Mouse (Mus musculus) gastrocnemius, postnatal 14 days (tissue): ENCODE measurements around the gene Tex101. TPM values are rescaled to one million over a fixed set of nuclear protein-coding genes. Genes with fewer than 3 reads are reported as not detected.
"Not testable (repeated sequence)": the region's sequence is repeated elsewhere in the genome, so short reads cannot be mapped to it uniquely, and the experiment has no call there.

Experiments used
- DNase-seq: peaks from one replicate; pipeline ENCODE4 v3.0.0; 2021; ENCODE audit warnings: mixed read lengths
- intact Hi-C: fragments of 180-260 bp; cut with DNase I; formaldehyde crosslinking; loops from one replicate; pipeline ENCODE4 v1.15.1; 2025; ENCODE audit warnings: low total_unique reads
- long read RNA-seq, 2 experiments: library from polyadenylated mRNA; stranded (forward); transcript quantifications; one replicate each; pipeline ENCODE4 v2.0.0; 2021
- total RNA-seq, 2 experiments: library from RNA; stranded (reverse); gene quantifications; 2 replicates each; pipeline ENCODE4 v1.2.3; 2021

The Tex101 gene
- total RNA-seq, result not detected
- long read RNA-seq, experiment 1, result 0 reads
- long read RNA-seq, experiment 2, result 0 reads

DNA sequence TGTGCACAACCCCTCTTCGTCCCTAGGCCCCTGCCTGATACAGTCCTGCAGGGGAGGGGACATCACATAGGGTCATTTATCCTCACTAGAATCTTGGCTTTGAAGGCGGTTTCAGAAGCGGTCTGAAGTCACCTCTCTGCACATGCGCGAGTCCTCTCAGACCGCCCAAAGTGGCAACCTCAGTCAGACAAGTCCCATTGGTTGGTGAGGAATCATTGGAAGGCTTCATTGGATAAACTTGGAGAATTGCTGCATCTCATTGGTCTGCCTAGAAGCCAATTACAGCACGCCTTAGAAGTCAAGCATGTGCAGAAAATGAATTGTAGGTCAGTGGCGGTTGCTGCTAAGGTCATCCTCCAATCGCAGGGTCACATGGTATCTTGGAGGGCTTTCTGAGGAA lies at the start of gene Tex101:
Tex101 (minus strand) TSS at position 101 of the 400 bp plus-strand sequence.
- DNase-seq, result no peak
- intact Hi-C loops, result no loop called here

DNA sequence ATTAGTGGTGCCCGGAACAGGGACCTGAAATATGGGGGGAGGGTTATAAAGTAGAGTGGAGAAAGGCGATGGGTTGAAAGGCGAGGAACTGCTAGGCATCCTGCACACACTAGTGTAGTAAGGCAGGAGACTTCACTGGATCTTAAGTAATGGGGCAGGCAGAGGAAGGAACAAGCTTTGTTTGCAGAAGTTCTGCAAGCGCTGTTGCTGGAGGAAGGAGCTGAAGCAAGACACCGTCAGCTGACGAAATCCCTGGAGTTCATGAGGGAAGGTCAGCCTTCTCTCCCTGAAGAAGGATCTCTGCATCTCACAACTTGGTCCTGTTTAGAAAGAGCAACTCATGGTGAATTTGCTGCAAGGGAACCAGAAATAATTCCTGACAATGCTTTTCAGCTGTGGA lies 38.6 kb upstream of the Tex101 start:
- intact Hi-C loops, result no loop called here
- no peak for DNase-seq

DNA sequence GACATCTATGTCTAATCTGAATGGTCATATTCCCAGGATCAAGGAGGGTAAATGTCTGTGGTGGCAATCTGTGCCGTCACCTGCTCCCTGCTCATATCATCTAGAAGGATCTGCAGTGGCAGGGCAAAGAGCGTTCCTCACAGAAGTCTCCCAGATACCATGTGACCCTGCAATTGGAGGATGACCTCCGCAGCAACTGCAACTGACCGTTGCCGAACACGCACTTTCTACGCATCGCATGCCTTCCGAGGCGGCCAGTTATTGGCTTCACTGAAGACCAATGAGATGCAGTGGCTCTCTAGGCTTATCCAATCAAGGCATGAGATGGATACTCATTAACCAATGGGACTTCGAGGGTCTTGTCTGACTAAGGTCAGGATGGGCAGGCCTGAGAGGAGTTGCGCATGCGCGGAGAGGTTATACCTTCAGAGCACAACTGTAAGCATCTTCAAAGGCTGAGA lies 32.4 kb upstream of the Tex101 start, which contains the start of gene BC049730:
BC049730 (plus strand) TSS at position 411 of the 461 bp plus-strand sequence.
- intact Hi-C loops, result no loop called here
- no peak for DNase-seq

DNA sequence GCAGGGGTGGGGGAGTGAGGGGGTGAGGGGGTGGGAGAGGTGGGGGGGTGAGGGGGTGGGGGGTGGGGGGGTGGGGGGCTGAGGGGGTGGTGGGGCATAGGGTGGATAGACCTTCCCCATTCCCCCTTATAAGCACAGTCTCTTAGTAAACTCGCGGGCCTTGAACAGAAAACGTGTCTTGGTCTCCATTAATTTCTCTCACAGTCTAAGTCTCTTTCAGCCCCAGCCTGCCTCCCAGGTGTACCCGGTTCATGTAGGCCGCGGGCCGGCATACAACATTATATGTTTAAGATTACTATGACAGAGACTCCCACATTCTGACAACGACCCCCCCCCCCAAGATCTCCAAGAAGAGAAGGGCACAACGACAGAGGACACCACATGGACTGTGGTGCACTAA lies 26.4 kb upstream of the Tex101 start:
- DNase-seq, intact Hi-C loops: not testable (repeated sequence)

DNA sequence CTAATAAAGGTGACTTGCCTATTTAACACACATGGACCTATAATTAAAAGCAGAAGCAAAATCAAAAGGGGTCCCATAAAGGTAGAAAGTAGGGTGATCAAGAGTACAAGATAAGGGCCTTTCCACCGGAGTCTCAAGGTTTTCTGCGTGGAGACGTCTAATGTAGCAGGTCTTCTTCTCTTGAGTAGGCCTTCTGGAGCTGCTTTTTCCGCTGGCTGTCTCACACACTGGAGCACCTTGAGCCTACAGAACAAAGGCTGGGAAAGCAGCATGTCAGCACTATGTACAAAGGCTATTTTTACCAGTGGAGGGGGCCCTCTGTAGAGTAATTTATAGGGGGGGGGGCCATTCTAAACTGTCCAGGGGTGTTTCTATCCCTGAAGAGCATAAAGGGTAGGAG lies 21.4 kb upstream of the Tex101 start:
- DNase-seq, intact Hi-C loops: not testable (repeated sequence)

DNA sequence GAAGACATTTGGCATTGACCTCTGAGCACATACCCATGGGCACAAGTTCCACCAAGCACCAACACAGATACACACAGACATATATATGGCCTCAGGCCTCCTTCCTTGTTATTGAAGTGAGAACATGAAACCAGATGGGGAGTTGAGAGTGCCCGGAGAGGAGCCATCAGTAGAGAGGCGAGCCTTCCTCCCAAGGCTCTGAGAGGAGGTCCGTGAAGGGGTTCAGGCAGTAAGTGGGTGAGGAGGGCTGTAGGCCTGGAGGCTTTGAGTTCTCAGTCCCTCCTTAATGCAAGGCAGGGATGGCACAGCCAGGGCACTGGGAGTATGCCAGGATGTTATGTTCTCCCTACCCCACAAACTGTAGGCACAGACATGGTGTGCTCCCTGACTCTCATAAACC lies 16.2 kb upstream of the Tex101 start:
- DNase-seq, intact Hi-C loops: not testable (repeated sequence)

DNA sequence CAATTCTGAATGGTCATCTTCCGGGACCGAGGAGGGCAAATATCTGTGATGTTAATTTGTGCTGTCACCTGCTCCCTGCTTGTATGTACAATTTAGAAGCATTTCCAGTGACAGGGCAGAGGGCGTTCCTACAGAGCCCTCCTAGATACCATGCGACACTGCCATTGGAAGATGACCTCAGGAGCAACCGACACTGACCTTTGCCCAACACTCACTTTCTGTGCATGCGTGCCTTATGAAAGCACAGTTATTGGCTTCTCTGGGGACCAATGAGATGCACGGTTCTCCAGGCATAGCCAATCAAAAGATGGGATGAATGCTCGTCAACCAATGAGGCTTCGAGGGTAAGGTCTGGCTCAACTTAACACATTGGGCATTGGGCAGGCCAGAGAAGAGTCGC lies 11.0 kb upstream of the Tex101 start:
- intact Hi-C loops, DNase-seq: not testable (repeated sequence)

DNA sequence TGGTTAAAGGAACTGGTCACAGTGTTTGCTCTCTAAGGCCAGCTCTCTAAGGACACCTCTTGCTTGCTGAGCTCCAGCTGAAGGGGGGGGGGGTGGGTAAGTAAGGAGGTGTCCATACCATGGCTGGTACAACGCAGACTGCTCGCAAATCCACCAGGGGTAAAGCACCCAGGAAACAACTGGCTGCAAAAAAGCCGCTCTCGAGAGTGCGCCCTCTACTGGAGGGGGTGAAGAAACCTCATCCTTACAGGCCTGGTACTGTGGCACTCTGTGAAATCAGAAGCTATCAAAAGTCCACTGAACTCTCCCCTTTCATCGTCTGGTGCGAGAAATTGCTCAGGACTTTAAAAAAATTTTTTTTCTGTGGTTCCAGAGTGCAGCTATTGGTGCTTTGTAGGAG lies 7.6 kb upstream of the Tex101 start:
- not testable (repeated sequence) for DNase-seq

DNA sequence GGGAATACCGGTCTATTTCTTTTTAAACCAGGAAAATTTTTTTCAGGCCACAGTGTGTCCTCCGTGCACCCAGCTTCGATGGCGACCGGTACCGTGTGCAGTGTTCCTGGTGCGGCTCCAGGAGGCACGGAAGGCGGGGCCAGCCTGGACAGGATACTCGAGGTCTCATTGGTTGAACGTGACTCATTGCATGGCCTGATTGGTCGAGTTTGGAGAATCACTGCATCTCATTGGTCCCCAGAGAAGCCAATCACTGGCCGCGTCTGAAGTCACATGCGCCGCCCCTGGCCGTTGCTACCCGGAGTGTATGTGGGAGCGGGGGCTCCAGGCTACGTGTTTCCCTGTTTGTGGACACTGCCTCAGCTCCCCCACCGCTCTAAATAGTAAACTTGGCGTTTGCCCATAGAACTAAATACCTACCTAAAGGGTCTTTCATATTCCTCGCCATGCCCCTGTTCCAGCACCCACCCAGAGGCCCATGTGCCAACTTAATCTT lies 4.5 kb downstream of the Tex101 start:
- no peak for DNase-seq
- intact Hi-C loops, result no loop called here

More for the DNA sequence above, 7.6 kb upstream of the Tex101 start:
- intact Hi-C loops, result not testable (repeated sequence)

DNA sequence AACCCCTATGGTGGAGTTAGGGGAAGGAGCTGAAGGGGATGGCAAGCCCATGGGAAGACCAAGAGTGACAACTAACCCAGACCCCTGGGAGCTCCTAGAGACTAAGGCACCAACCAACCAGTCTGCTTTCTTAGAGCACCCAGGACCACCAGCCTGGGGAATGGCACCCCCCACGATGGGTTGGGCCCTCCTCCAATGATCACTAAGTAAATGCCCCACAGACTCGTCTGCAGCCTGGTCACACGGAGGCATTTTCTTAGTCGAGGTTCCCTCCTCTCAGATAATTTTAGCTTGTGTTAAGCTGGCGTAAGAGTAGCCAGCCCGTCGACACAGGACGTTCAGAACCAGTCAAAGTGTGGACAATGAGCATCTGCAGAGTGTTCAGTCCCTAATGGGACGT lies 11.5 kb downstream of the Tex101 start:
- DNase-seq, result no peak
- intact Hi-C loops, result loop anchor here (5.0 kb wide), 1 partner anchor 68 kb away; no protein-coding TSS in a partner anchor

DNA sequence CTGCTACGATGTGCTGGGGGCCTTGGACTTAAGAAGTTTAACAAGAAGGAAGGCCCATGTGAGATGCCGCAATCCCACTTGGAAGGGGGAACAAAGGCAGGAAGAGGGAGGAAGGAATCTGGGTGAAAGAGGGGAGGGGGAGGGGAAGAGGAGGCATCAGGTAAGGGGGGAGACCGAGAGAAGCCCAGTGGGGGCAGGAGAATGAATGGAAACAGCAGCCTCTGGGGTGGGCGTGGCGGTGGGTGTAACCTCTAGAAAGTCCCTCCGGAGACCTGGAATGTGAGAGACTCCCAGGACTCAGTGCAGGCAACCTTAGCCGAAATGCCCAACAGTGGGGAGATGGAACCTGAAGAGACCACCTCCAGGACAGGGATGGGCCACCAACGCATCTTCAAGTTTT lies 12.2 kb downstream of the Tex101 start:
- intact Hi-C loops, result loop anchor here (5.0 kb wide), 1 partner anchor 67 kb away; no protein-coding TSS in a partner anchor

DNA sequence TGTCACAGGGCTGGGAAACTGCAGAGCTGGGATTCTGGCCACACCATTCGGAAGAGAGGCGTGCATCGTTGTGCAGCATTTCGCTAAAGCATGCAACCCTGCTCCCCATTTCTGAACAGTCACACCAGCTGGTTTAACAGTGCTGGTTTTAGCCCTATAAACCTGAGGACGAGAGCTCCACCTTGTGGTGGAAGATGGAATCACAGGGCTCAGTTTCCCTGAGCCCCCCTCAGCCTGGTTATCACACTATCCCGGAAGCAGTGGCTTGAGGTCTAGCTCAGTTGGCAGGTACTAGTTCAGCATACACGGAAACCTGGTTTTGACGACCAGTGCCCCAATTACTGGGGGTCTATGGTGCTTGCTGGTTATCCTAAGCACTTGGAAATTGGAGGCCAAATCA lies 13.9 kb downstream of the Tex101 start:
- DNase-seq, result peak; percentile 40
- intact Hi-C loops, result loop anchor here (5.0 kb wide), 1 partner anchor 65 kb away; no protein-coding TSS in a partner anchor

More for the DNA sequence above, 12.2 kb downstream of the Tex101 start:
- no peak for DNase-seq

DNA sequence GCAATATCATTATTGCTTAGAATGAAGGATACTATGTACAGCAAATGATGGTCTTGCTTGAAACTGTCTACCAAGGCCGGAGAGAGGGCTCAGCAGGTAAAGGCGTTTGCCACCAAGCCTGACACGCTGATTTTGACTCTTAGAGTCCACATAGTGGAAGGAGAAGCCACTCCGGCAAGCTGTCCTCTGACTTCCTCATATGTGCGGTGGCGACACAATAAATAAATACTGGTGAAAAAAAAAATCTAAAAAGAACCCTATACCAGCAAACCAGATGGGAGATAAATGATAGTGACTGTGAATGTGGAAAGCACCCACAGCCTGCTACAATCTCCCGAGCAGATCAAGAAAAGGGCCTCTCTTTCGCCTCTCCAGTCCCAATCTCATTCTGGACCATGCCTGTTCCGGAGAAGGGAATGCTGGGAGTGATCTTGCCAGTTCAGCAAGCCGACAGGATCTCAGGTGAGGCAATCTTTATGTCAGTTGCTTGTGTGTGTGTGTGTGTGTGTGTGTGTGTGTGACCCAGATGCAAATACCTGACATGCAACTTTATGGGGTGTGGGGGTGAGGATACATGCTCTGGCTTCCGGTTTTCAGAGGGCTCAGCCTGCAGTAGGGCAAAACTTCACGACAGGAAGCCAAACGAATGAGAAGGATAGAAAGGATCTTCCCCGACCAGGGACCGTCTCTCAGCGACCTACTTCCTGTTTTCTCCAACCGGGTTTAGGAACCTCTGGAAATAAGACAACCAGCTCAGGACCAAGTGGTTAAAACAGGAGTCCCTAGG lies 15.2 kb downstream of the Tex101 start:
- DNase-seq, result no peak
- intact Hi-C loops, result loop anchor here (5.0 kb wide), 1 partner anchor 64 kb away; no protein-coding TSS in a partner anchor

DNA sequence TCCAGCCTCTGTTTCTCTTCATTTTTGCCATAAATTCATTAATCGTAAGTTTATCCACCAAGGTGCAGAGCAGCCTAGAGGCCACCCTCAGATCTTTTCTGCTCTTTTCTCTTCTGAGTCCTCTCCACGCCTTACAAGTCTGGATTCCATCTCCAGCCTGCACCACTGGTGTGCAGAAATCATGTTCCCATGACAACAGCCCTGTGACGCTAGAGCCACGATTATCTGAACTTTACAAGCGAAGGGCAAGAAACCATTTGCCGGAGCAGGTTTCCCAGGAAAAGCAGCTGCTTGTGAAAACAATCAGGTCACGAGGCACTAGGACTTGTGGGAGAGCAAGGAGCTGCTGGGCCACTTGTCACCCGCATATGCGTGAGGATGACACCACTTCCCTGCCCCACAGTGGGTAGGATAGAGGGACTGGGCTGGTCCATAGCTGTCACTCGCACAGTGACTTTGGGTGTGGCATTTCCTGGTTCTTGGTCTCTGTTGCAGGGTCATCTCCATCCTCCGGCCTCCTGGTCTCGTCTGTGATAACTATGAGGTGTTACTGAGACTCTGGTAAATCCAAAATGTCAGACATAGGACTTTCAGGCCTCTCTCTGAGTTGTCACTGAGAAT lies 16.6 kb downstream of the Tex101 start:
- intact Hi-C loops, result loop anchor here (5.0 kb wide), 1 partner anchor 63 kb away; no protein-coding TSS in a partner anchor
- no peak for DNase-seq

DNA sequence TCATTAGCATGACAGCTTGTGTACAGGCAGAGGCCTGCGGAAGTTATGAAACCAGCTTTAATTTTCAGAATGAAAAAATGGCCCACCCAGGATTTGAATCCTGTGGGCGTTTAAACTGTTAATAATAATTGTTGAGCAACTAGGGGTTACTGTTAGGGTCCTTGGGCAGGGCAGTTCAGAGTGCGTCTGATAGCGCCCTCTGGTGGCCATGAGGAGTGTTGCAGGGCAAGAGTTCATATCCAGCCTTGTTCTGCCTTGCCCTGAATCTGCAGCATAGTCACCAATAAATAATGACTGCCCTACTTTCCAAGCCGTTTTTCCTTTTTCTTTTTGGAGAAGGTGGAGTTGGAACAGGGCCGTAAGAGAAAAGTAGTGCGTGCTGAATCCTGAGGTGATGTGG lies 22.8 kb downstream of the Tex101 start:
- peak; percentile 58 for DNase-seq
- intact Hi-C loops, result loop anchor here (5.0 kb wide), 1 partner anchor 46 kb away; no protein-coding TSS in a partner anchor

DNA sequence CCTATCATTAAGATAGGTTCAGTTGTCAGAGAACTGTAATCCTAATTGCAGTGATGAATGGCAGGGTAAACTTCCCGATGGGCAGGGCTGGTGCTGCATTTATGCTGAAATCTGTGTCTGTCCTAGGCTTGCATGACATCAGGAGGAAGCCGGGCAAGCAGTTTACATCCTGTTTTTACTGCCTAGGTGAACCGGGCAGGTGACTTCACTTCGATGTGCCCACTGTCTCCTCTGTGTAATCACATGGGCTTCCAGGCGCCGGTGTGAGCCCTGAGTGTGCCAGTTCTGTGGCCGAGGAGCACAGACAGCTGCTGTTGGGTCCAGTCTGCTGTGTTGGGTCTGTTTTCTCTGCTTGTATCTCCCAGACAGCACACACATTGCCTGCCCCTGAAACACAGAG lies 30.0 kb downstream of the Tex101 start:
- DNase-seq, result no peak
- intact Hi-C loops, result no loop called here

DNA sequence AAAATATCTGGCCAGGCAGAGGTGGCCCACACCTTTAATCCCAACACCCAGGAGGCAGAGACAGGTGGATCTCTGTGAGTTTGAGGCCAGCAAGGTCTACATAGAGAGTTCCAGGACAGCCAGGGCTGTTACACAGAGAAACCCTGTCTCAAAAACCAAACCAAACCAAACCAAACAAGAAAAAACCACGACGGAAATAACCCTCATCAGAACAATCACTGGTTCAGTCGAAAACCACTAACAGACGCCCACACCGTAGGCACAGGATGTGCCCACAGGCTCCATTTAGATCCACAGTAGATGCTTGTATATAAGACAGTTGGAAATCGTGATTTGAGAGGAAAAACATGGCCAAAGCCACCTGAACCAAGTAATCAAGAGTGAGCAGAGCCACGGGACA lies 31.5 kb downstream of the Tex101 start:
- no peak for DNase-seq
- intact Hi-C loops, result loop anchor here (5.0 kb wide), 1 partner anchor 43 kb away; no protein-coding TSS in a partner anchor

DNA sequence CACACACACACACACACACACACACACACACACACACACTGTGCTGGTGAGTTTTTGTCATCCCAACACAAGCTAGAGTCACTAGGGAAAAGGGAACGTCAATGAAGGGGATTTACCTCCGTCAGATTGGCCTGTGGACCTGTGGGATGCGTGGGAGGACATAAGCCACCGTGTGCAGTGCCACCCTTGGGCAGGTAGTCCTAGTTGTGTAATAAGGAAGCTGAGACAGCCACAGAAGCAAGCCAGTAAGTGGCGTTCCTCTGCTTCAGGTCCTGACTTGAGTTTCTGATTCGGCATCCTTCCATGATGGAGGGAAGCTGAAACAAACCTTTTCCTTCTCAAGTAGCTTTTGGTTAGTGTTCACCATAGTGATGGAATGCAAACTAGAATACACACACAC lies 32.0 kb downstream of the Tex101 start:
- DNase-seq, result no peak
- intact Hi-C loops, result loop anchor here (5.0 kb wide), 1 partner anchor 42 kb away; no protein-coding TSS in a partner anchor

DNA sequence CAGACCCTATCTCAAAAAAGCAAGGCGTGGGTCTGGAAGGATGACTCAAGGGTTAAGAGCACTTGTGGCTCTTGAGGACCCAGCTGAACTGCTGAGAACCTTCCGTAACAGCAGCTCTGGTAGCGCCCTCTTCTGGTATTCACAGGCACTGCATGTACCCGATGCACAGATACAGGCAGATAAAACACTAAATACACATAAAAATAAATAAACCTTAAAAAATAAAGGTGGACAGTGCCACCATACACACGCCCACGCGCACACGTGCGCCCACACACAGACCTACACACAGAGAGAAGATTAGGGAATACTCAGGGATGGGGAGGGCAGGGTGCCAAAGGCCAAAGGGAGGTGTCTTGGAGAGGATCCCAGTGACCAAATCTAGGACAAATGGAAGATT lies 34.0 kb downstream of the Tex101 start:
- intact Hi-C loops, result loop anchor here (5.0 kb wide), 1 partner anchor 40 kb away; no protein-coding TSS in a partner anchor
- peak; percentile 29 for DNase-seq

DNA sequence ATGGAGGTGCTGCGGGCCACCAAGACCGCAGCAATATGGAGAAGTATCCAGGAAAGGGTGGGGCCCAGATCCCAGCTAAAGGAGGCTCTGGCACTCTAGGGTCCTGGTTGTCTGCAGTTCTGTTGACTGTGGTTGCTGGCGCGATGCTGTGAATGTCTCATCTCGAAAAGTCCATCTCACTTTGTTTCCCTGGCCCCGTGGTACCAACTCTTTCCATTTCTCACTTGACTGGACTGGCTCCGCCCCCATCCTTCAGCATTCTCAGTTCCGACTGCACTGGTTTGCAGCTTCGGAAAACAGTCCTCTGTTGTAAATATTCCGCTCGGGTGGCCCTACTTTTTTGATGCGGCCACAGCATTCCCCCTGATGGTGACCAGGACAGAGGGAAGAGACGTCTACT lies 36.0 kb downstream of the Tex101 start:
- DNase-seq, result no peak
- intact Hi-C loops, result loop anchor here (5.0 kb wide), 1 partner anchor 38 kb away; no protein-coding TSS in a partner anchor
